Mouse (Mus musculus) mouse embryonic stem cell (cell line): ENCODE data around the gene Ttc24.

Experiments used
- in situ Hi-C, 2 experiments: fragments of 300-500 bp; cut with MboI; formaldehyde crosslinking; loops; 1 replicate in 1 of 2; 3 replicates in 1 of 2; pipeline ENCODE4 v1.14.3; 2019 to 2020; ENCODE audit warnings: low sequenced_read_pairs in 2 of 2, low pct_unique_long_range_greater_than_20kb in 1 of 2, mixed read lengths in 1 of 2; ENCODE audit not compliant: unreplicated experiment in 1 of 2

The Ttc24 gene

GRCm38 (mm10) chr3:88084001-88084400 lies 5.9 kb upstream of the Ttc24 start:
- in situ Hi-C loops, result loop anchor here (5.0 to 10.0 kb wide), 2 partner anchors 72 to 91 kb away; no protein-coding TSS in a partner anchor

DNA sequence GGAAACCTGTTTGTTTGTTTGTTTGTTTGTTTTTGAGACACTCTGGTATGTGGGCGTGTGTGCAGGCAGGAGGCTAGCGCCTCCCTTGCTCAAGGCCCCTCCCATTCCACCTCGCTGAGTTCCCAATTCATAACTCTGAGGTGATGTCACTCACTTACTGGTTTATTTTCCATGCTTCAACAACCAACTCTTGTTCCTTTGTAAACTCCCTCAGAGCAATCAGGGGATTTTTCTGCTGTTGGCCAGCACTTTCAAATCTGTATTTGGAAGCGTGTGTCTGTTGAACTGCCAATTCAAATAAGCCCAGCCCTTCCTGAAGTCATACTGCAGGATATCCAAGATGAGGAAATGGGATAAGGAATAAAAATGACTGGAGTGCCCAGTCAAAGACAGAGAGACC lies 4.6 kb upstream of the Ttc24 start:
- in situ Hi-C loops, result loop anchor here (5.0 to 10.0 kb wide), 2 partner anchors 70 to 92 kb away; no protein-coding TSS in a partner anchor

- in situ Hi-C loops, result loop anchor here (5.0 to 10.0 kb wide), 2 partner anchors 70 to 93 kb away; no protein-coding TSS in a partner anchor
Observed at GRCm38 (mm10) chr3:88082224-88082618, 4.1 kb upstream of the Ttc24 start.

DNA sequence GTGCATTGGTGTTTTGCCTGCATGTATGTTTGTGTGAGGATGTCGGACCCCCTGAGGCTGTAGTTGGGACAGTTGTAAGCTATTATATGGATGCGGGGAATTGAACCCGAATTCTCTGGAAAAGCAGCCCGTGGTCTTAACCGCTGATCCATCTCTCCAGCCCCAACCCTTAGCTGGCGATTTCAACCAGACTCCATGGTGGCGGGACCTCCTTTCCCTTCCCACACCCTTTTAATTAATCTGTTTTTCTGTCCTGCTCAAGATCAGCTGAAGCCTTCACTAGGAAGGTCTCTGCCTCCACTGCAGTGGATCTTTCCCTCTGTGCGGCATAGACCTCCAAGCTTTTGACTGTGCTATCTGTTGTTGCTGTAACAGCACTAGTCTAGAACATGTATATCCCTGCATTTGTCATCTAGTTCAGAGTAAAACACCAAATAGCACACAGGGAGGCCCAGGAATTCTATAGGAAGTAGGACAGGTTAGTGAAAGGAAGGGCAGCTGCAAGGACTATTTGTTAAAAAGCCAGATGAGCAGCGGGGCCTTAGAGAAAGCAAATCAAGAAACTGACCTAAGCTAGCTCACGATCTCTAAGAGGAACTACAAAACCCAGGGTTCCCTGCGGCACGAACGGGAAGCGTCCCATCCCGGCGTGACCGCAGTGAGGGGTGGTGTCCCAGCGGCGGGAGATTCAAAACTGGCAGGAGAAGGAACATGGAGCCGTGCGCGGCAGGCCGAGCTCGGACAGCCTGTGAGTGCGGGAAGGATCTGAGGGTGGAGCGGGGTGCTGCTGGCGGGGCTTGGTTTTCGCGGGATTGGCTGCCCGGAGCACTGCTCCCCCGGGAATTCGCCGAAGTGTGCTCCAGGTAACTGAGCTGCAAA lies 3.5 kb upstream of the Ttc24 start, which contains the start of gene Iqgap3:
Gene Iqgap3, plus strand, starts transcription at position 627 of the 879 bp plus-strand sequence.
- in situ Hi-C loops, result loop anchor here (5.0 to 10.0 kb wide), 2 partner anchors 69 to 93 kb away; no protein-coding TSS in a partner anchor

- in situ Hi-C loops, result loop anchor here in 1 of 2 experiments (10.0 kb wide), 1 partner anchor 53 kb away; the partner anchor contains the start of gene Hapln2
Observed at GRCm38 (mm10) chr3:88077441-88077840, 663 bp downstream of the Ttc24 start.

DNA sequence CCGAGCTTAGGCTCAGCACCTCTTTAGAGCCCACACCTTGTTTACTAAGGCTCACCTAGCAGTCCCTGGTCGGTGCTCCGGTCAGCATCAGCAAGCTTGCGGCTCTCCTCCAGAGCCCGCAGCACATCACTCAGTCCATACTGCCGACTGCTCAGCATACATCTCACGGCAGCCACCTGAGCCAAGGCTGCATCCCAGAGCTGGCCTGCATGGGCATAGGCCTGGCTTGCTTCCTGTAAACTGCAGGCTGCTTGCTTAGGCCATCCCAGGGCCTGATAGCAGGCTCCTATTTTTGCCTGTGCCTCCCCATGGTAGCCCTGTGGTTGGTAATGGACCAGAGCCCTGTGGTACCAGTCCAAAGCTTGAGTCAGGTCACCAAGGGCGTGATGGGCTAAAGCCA lies 3.3 kb downstream of the Ttc24 start:
- in situ Hi-C loops, result loop anchor here (5.0 to 10.0 kb wide), 2 partner anchors 37 to 50 kb away; partner anchors contain the start of gene Hapln2 (in 1 of the 2)

DNA sequence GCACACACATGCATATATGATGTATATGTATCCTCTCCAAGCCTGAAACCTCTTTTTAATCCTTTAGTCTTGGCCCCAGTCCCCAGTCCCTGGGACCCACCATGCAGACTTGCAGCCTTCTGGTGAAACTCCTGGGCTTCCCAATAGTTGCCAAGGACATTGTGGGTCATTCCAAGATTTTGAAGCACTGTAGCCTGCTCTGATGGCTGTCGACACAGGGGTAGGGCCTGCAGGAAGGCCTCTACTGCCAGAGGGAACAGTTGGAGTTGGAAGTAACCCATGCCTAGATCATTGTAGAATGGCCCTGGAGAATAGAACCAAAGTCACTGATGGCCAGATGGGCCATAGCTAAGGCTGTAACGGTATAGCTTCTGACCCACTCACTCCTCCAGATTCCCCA lies 3.8 kb downstream of the Ttc24 start:
- in situ Hi-C loops, result loop anchor here (5.0 to 10.0 kb wide), 2 partner anchors 37 to 50 kb away; partner anchors contain the start of gene Hapln2 (in 1 of the 2)

GRCm38 (mm10) chr3:88073631-88074030 lies 4.5 kb downstream of the Ttc24 start:
- in situ Hi-C loops, result loop anchor here (5.0 to 10.0 kb wide), 2 partner anchors 36 to 49 kb away; partner anchors contain the start of gene Hapln2 (in 1 of the 2)

DNA sequence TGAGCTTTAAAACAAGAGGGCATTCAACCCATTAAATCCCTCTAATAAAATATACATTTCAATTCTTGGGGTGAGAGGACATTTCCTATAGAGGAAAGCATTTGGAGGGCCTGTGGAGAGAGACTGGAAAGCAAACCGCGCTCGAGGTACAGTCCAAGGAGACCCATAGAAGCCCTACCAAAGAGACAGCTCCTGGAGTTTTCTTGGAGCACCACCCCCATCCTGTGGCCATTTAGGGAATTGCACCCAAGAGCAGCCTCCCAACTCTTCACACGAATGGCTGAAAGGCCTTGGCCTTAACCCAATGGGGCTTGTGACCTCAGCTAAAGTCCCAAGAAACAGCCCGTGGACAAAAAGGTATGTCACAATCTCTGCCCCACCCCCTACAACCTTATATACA lies 6.3 kb downstream of the Ttc24 start:
- in situ Hi-C loops, result loop anchor here (5.0 to 10.0 kb wide), 2 partner anchors 34 to 47 kb away; partner anchors contain the start of gene Hapln2 (in 1 of the 2)

DNA sequence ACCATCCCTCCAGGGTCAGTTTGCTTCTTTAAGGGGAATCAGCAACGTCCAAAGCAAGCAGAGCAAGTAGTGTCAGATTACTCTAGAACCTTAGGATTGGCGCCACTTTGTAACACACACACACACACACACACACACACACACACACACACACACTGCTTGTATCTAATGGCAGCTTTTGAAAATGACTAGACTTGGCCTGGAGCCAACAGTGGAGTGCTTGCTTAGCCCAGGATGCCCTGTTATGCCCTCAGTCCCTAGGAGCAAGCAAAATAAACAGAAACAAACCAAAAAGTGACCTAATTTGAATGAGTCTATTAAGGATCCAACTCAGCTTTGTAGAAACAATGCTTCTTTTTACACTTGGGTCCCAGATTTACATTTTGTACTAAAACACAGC lies 9.7 kb downstream of the Ttc24 start:
- in situ Hi-C loops, result no loop called here

DNA sequence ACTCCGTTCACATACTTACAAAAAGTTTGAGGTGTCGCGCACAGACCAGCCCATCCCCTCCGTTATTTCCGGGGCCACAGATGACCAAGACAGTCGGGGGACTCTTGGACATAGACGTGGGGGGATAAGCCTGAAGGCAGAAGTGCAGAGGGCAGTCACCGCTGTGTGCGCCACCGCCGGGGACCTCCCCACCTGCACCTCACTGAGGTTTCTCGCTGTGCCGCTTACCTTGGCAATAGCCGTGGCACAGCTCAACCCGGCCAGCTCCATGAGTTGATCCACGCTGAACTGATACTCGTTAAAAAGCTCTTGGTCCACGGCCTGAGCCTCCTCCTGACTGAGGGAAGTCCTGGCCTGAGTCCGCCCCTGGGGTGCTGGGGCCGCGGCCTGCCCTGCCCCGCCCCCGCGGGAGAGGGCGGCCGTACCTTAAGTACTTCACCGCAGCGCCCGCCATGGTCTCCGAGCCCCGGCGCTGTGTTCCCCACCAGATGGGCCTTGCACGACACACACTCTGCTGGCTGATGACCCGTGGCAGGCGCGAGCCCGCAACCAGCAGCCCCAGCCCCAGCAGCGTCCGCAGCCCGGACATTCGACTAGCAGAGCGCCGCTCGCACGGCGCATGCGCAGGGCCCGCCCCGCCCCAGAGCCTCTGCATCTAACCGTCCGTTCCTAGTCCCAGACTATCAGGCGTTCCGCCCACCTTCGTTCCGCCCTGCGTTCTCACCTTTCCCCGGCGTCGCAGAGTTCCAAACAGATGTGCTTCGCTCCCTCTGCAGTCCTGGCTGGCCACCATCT lies 20.0 kb downstream of the Ttc24 start, which contains the start of gene Naxe:
Gene Naxe, minus strand, starts transcription at position 594 of the 795 bp plus-strand sequence.
- in situ Hi-C loops, result no loop called here

- in situ Hi-C loops, result no loop called here
Observed at GRCm38 (mm10) chr3:88057030-88057429, 21.1 kb downstream of the Ttc24 start.

GRCm38 (mm10) chr3:88049532-88049931 lies 28.6 kb downstream of the Ttc24 start:
- in situ Hi-C loops, result no loop called here

DNA sequence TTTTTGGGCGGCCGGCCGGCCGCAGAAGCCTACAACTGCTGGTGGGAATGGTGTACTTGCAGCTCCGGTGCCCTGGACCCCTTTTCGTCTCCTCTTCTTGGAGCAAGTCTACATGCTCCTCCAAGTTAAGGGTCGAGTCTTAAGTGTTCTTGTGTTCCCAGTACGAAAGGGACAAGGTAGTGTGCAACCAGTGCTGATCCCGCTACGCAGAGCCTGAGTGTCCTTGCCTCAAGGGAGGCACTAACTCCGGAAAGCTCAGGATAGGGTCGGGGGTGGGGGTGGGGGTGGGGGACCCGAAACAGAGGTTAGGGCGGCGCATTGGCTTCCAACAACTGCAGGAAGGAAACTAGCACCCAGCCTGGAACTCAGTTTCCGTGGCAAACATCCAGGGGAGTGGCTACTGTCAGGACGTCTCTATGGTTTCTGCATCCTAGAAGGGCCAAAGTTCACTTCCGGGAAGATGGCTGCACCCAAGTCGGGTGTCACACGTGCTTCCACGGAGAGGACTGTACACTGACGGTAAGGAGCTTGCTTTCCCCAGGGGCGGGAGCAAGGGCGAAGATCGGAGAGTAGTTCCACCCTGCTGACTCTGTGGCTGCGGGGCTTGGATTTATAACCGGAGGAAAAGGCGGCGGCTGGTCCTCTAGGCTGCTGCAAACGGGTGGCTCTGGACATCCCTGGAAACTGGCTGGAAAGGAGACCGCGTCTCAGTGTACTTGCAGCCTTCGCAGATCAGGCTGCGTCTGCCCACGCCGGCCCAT lies 35.3 kb downstream of the Ttc24 start, which contains the start of gene Gpatch4:
Gene Gpatch4, plus strand, starts transcription at position 448 of the 761 bp plus-strand sequence.
- in situ Hi-C loops, result no loop called here

GRCm38 (mm10) chr3:88035561-88036293 lies 42.4 kb downstream of the Ttc24 start:
- in situ Hi-C loops, result loop anchor here in 1 of 2 experiments (5.0 kb wide), 1 partner anchor 37 kb away; no protein-coding TSS in a partner anchor

DNA sequence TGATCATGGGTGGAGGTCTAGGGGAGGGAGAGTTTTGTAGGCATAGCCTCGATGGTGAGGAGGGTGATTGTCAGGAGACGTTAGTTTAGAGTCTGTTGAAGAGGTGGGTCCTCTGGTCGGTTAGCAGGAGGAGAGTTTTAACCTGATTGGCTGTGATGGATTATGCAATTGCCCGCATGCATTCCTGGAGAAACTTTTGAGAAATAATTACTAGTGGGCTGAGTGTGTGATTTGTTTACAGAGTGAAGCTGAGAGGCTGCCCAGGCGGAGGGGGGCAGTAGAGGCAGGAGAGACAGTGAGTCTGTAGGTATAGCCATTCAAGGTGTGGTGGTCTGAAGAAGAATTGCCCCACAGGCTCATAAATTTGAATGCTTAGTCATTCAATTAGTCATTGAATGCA lies 44.6 kb downstream of the Ttc24 start:
- in situ Hi-C loops, result no loop called here
